Mouse (Mus musculus) myocyte (in vitro differentiated cells): ENCODE data around the gene Etv5. TPM values are rescaled to one million over a fixed set of nuclear protein-coding genes. Genes with fewer than 3 reads are reported as not detected.
A peak's percentile ranks its signal among the peaks of the same experiment; 100 is the strongest.

ENCODE experiments used
- H3K27me3 ChIP-seq: one replicate; pipeline ENCODE4 v1.6.1; 2011; ENCODE audit not compliant: control insufficient read depth, insufficient read depth, insufficient read length
- H3K36me3 ChIP-seq: one replicate; pipeline ENCODE4 v1.6.1; 2011; ENCODE audit not compliant: control insufficient read depth, insufficient read depth
- H3K4me2 ChIP-seq: one replicate; pipeline ENCODE4 v1.6.1; 2011; ENCODE audit warnings: low read depth, control low read depth
- H3K4me3 ChIP-seq: one replicate; pipeline ENCODE4 v1.5.1; 2011; ENCODE audit warnings: mild to moderate bottlenecking, control low read depth, moderate library complexity
- H3K79me2 ChIP-seq: one replicate; pipeline ENCODE4 v1.6.1; 2011; ENCODE audit not compliant: control insufficient read depth, insufficient read depth
- H3ac ChIP-seq: one replicate; pipeline ENCODE4 v1.6.1; 2011; ENCODE audit not compliant: control insufficient read depth, insufficient read length
- CEBPB ChIP-seq: IDR thresholded peaks from 2 replicates; pipeline ENCODE4 v1.6.1; 2011; ENCODE audit warnings: mild to moderate bottlenecking, moderate library complexity; ENCODE audit not compliant: poor library complexity, insufficient read depth, severe bottlenecking
- E2F4 ChIP-seq: IDR thresholded peaks from one replicate; pipeline ENCODE4 v1.6.1; 2011; ENCODE audit warnings: mild to moderate bottlenecking, control low read depth, moderate library complexity; ENCODE audit not compliant: insufficient read depth
- MAX ChIP-seq: IDR thresholded peaks from one replicate; pipeline ENCODE4 v1.6.1; 2011; ENCODE audit warnings: low read depth, mild to moderate bottlenecking, control low read depth
- MYOD1 ChIP-seq, 3 experiments: IDR thresholded peaks; one replicate each; pipeline ENCODE4 v1.6.1; 2011; ENCODE audit warnings: control low read depth in 2 of 3, low read depth in 2 of 3, mild to moderate bottlenecking in 2 of 3, moderate library complexity in 1 of 3; ENCODE audit not compliant: insufficient read length in 2 of 3, control insufficient read depth in 1 of 3
- MYOG ChIP-seq, 3 experiments: IDR thresholded peaks; one replicate each; pipeline ENCODE4 v1.6.1; 2011; ENCODE audit warnings: control low read depth in 2 of 3, low read depth in 2 of 3, mild to moderate bottlenecking in 2 of 3; ENCODE audit not compliant: insufficient read length in 2 of 3, control insufficient read depth in 1 of 3, insufficient read depth in 1 of 3
- POLR2A ChIP-seq: IDR thresholded peaks from one replicate; pipeline ENCODE4 v1.6.1; 2011; ENCODE audit warnings: low read depth, mild to moderate bottlenecking, control low read depth, moderate library complexity; ENCODE audit not compliant: insufficient read length
- POLR2AphosphoS2 ChIP-seq: IDR thresholded peaks from one replicate; pipeline ENCODE4 v1.6.1; 2011; ENCODE audit warnings: low read depth, control low read depth; ENCODE audit not compliant: insufficient read length
- REST ChIP-seq: IDR thresholded peaks from one replicate; pipeline ENCODE4 v1.6.1; 2011; ENCODE audit warnings: mild to moderate bottlenecking, control low read depth, moderate library complexity; ENCODE audit not compliant: insufficient read depth, insufficient read length
- SRF ChIP-seq: IDR thresholded peaks from one replicate; pipeline ENCODE4 v1.6.1; 2011; ENCODE audit warnings: low read depth; ENCODE audit not compliant: control insufficient read depth, insufficient read length
- TCF12 ChIP-seq: IDR thresholded peaks from one replicate; pipeline ENCODE4 v1.6.1; 2011; ENCODE audit warnings: mild to moderate bottlenecking, control low read depth; ENCODE audit not compliant: poor library complexity, insufficient read depth, severe bottlenecking
- TCF3 ChIP-seq: IDR thresholded peaks from one replicate; pipeline ENCODE4 v1.6.1; 2011; ENCODE audit warnings: low read depth, control low read depth; ENCODE audit not compliant: insufficient read length
- USF1 ChIP-seq: IDR thresholded peaks from one replicate; pipeline ENCODE4 v1.6.1; 2011; ENCODE audit warnings: low read depth, mild to moderate bottlenecking, control low read depth, moderate library complexity
- polyA plus RNA-seq: library from polyadenylated mRNA; unstranded; fragments of >200 nt; fragmentation: generic; extraction: Trizol; gene quantifications from one replicate; pipeline ENCODE4 v1.2.1, GENCODE M21; 2012; ENCODE audit warnings: missing spikeins

Gene Etv5
- polyA plus RNA-seq, 1 experiment, result 17.2 TPM

- H3ac ChIP-seq, result no peak overlapping the region
- H3K4me2 ChIP-seq, result no peak overlapping the region
- H3K27me3 ChIP-seq, result no peaks in the 10 kb centered on the region
- H3K79me2 ChIP-seq, result no peaks in the 10 kb centered on the region
- H3K36me3 ChIP-seq, result no peaks in the 10 kb centered on the region
- H3K4me3 ChIP-seq, result no peak overlapping the region
- TF ChIP-seq MAX (no peak), MYOG (IDR thresholded peaks at IDR 0.05; ENCODE audit: control insufficient read depth in 1 of 3, insufficient read depth in 1 of 3, insufficient read length in 2 of 3, low read depth in 2 of 3) (no peak), E2F4 (no peak), TCF3 (no peak), CEBPB (no peak), REST (no peak), TCF12 (no peak)
Measured at GRCm38 (mm10) chr16:22348478-22349270, 90.8 kb downstream of the Etv5 start.

DNA sequence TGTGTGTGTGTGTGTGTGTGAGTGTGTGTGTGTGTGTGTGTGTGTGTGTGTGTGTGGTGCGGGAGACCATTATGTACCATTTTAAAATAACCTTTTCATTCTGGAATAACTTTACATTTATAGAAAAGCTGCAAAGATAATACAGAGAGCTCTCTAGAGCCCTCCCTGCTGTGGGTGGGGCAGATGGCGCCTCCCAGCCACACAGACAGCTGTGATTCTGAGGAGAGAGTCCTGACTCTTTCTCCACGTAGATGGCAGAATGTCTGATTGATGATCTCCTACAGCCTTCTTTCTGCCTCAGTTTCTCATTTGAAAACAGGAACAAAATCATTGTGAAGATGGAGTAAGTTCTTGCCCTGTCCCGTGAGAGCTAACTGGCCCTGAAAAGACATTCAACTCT lies 91.5 kb downstream of the Etv5 start:
- Histone ChIP-seq H3K4me3 (no peak overlapping the region), H3K36me3 (no peaks in the 10 kb centered on the region), H3ac (no peak overlapping the region), H3K79me2 (no peaks in the 10 kb centered on the region), H3K27me3 (no peaks in the 10 kb centered on the region), H3K4me2 (no peak overlapping the region)
- TF ChIP-seq TCF12 (no peak), REST (no peak), E2F4 (no peak), MYOG (IDR thresholded peaks at IDR 0.05; ENCODE audit: control insufficient read depth in 1 of 3, insufficient read depth in 1 of 3, insufficient read length in 2 of 3, low read depth in 2 of 3) (no peak), MYOD1 (IDR thresholded peaks at IDR 0.05; ENCODE audit: control insufficient read depth in 1 of 3, insufficient read length in 2 of 3, low read depth in 2 of 3) (no peak), TCF3 (no peak), POLR2A (no peak), USF1 (no peak), SRF (no peak), MAX (no peak), POLR2AphosphoS2 (no peak), CEBPB (no peak)

GRCm38 (mm10) chr16:22341236-22341671 lies 98.3 kb downstream of the Etv5 start:
- Histone ChIP-seq H3K27me3 (no peaks in the 10 kb centered on the region), H3ac (no peak overlapping the region), H3K4me2 (no peak overlapping the region), H3K4me3 (no peak overlapping the region), H3K36me3 (no peaks in the 10 kb centered on the region), H3K79me2 (no peaks in the 10 kb centered on the region)
- TF ChIP-seq POLR2AphosphoS2, result no peak
- TF ChIP-seq TCF12, result no peak
- peak in 1 of 3 experiments; percentile 2 for TF ChIP-seq MYOD1 (IDR thresholded peaks at IDR 0.05; ENCODE audit: control insufficient read depth in 1 of 3, insufficient read length in 2 of 3, low read depth in 2 of 3)

DNA sequence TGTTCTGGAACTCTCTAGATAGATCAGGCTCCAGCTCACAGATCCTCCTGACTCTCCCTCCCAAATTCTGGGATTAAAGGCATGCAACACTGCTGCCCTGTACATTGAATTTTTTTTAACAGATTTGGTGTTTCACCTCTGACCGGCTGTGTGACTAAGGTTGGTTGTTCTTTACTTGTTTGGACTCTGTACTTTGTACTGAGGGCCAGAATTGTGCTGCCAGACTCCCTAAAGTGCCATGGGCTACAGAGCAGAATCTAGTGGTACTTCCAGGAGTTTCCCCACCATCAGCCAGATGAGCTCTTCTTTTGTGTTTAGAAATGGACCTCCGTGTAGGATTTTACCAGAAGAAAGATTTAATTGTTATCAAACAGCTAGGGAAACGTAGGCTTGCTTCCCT lies 103.7 kb downstream of the Etv5 start:
- Histone ChIP-seq H3K4me2 (no peak overlapping the region), H3ac (no peak overlapping the region), H3K36me3 (no peaks in the 10 kb centered on the region), H3K4me3 (no peak overlapping the region), H3K79me2 (no peaks in the 10 kb centered on the region), H3K27me3 (no peaks in the 10 kb centered on the region)
- TF ChIP-seq MYOG (IDR thresholded peaks at IDR 0.05; ENCODE audit: control insufficient read depth in 1 of 3, insufficient read depth in 1 of 3, insufficient read length in 2 of 3, low read depth in 2 of 3), result no peak
- TF ChIP-seq TCF3, result no peak
- no peak for TF ChIP-seq POLR2A
- TF ChIP-seq E2F4, result no peak
- TF ChIP-seq MAX, result no peak
- no peak for TF ChIP-seq REST
- no peak for TF ChIP-seq MYOD1 (IDR thresholded peaks at IDR 0.05; ENCODE audit: control insufficient read depth in 1 of 3, insufficient read length in 2 of 3, low read depth in 2 of 3)
- no peak for TF ChIP-seq SRF
- TF ChIP-seq POLR2AphosphoS2, result no peak
- no peak for TF ChIP-seq CEBPB
- no peak for TF ChIP-seq TCF12
- no peak for TF ChIP-seq USF1

Other genes with a start within 250 kb of the Etv5 start
- 41.2 TPM for gene Tra2b, start 173.7 kb downstream of the Etv5 start, polyA plus RNA-seq
- gene Dgkg, start 217.5 kb upstream of the Etv5 start, polyA plus RNA-seq, result 0.01 TPM